Mouse (Mus musculus) stomach, embryonic 15.5 days (tissue): ENCODE data around the gene Ap4b1. TPM values are rescaled to one million over a fixed set of nuclear protein-coding genes. Genes with fewer than 3 reads are reported as not detected.
"Not testable (repeated sequence)": the region's sequence is repeated elsewhere in the genome, so short reads cannot be mapped to it uniquely, and the experiment has no call there.

Source experiments
- ATAC-seq: fragments of 200-750 bp; cut with Nextera tagmentation; 2 replicates; pipeline ENCODE4 v1.8.0; 2017; ENCODE audit warnings: low read depth, moderate number of reproducible peaks, moderate TSS enrichment; ENCODE audit not compliant: insufficient read depth, low FRiP score
- H3K27ac ChIP-seq: fragments of 300-500 bp; sonication (generic); 2 replicates; pipeline ENCODE4 v1.5.1; 2015; ENCODE audit warnings: mild to moderate bottlenecking, inconsistent platforms
- H3K27me3 ChIP-seq: fragments of 300-500 bp; sonication (generic); replicated peaks from 2 replicates; pipeline ENCODE4 v1.6.1; 2015; ENCODE audit warnings: inconsistent platforms
- H3K36me3 ChIP-seq: fragments of 300-500 bp; sonication (generic); 2 replicates; pipeline ENCODE4 v1.6.1; 2015; ENCODE audit warnings: inconsistent platforms
- H3K4me1 ChIP-seq: fragments of 300-500 bp; sonication (generic); 2 replicates; pipeline ENCODE4 v1.6.1; 2015; ENCODE audit warnings: inconsistent platforms
- H3K4me2 ChIP-seq: fragments of 300-500 bp; sonication (generic); 2 replicates; pipeline ENCODE4 v1.6.1; 2015; ENCODE audit warnings: mild to moderate bottlenecking, inconsistent platforms
- H3K4me3 ChIP-seq: fragments of 300-500 bp; sonication (generic); replicated peaks from 2 replicates; pipeline ENCODE4 v1.5.1; 2015; ENCODE audit warnings: inconsistent platforms
- H3K9ac ChIP-seq: fragments of 300-500 bp; sonication (generic); 2 replicates; pipeline ENCODE4 v1.6.1; 2015; ENCODE audit warnings: inconsistent platforms
- H3K9me3 ChIP-seq: fragments of 300-500 bp; sonication (generic); 2 replicates; pipeline ENCODE4 v1.6.1; 2016; ENCODE audit warnings: inconsistent platforms
- WGBS: fragments of 180-500 bp; shearing (Covaris S2); methylation state at CpG from one replicate; pipeline ENCODE4 v1.1.7; 2015; 5-methylcytosine and 5-hydroxymethylcytosine counted together
- polyA plus RNA-seq: library from polyadenylated mRNA; unstranded; fragments of >200 nt; fragmentation: Nextera tagmentation; extraction: Ambion mirVana; gene quantifications from 2 replicates; pipeline ENCODE4 v1.2.1, GENCODE M21; 2015

Ap4b1 gene
- polyA plus RNA-seq, 1 experiment from 2014 or later: 19.5 TPM

DNA sequence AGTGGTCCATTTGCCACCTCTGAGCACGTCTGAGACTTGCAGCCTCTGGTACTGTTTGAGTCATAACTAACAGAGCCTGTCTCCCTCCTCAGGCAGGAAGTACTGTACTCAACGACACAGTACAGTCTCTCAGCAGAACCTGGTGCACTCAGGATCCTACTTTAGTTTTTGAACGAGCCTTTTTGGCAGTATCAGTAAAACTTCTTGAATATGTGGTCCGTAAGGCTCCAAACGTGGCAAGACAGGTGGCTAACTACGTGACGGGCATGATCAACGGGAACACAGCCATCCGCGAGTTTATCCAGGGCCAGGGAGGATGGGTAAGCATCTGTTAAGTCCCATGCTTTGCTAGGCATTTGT lies 26.6 kb downstream of the Ap4b1 start:
- no peak overlapping the region for H3K27ac ChIP-seq
- H3K36me3 ChIP-seq: no peaks in the 10 kb centered on the region
- H3K27me3 ChIP-seq: no peaks in the 10 kb centered on the region
- H3K9ac ChIP-seq: no peak overlapping the region
- H3K4me2 ChIP-seq: no peak overlapping the region
- H3K4me3 ChIP-seq: no peak overlapping the region
- H3K9me3 ChIP-seq: no peaks in the 10 kb centered on the region
- ATAC-seq: no peak
- H3K4me1 ChIP-seq: no peaks in the 10 kb centered on the region
- WGBS: 77% methylated on average over 10 of the region's 10 CpGs

DNA sequence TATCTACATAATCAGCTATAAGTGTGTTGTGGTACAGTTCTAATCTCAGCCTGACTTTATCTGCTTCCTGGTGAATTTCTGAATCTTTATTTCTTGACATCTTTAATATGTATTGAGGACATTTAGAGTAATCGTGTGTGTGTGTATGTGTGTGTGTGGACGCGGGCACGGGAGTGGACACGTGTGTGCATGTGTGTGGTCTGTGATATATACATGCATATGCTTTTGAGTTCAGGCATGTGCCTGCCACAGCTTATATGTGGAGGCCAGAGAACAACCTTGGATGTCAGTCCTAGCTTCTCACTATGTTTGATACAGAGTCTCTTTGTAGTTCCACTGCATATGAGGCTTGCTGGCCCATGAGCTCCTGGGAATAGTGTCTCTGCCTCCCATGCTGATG lies 27.1 kb downstream of the Ap4b1 start:
- ATAC-seq: no peak

DNA sequence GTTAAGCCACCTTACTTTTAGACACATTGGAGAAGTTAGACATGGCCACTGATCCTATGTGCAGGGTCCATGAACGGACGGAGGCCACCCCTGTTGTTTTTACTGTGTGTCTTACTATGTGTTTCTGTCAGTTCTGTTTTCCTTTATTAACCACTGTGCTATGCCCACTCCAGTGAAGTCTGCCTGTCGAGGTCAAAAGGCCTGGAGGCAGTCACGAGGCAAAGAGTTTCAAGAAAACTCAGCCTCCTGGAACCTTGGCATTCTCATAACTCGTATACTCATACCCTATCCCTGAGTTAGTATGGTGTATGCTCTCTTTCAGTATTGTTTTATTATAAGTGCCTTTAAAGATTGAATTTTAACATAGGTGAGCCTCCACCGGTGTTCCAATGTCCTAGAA lies 30.4 kb downstream of the Ap4b1 start:
- WGBS: 92% methylated on average over 6 of the region's 6 CpGs
- no peak overlapping the region for H3K4me3 ChIP-seq
- no peak for ATAC-seq
- no peak overlapping the region for H3K27ac ChIP-seq
- H3K4me2 ChIP-seq: no peak overlapping the region
- no peaks in the 10 kb centered on the region for H3K9me3 ChIP-seq
- H3K27me3 ChIP-seq: no peaks in the 10 kb centered on the region
- no peaks in the 10 kb centered on the region for H3K4me1 ChIP-seq
- H3K9ac ChIP-seq: no peak overlapping the region
- no peaks in the 10 kb centered on the region for H3K36me3 ChIP-seq

More for the DNA sequence above, 27.1 kb downstream of the Ap4b1 start:
- H3K27me3 ChIP-seq: no peaks in the 10 kb centered on the region
- no peak overlapping the region for H3K9ac ChIP-seq
- H3K4me1 ChIP-seq: no peaks in the 10 kb centered on the region
- no peak overlapping the region for H3K27ac ChIP-seq
- no peaks in the 10 kb centered on the region for H3K36me3 ChIP-seq
- WGBS: 95% methylated on average over 5 of the region's 5 CpGs
- no peak overlapping the region for H3K4me3 ChIP-seq
- no peak overlapping the region for H3K4me2 ChIP-seq
- H3K9me3 ChIP-seq: no peaks in the 10 kb centered on the region

DNA sequence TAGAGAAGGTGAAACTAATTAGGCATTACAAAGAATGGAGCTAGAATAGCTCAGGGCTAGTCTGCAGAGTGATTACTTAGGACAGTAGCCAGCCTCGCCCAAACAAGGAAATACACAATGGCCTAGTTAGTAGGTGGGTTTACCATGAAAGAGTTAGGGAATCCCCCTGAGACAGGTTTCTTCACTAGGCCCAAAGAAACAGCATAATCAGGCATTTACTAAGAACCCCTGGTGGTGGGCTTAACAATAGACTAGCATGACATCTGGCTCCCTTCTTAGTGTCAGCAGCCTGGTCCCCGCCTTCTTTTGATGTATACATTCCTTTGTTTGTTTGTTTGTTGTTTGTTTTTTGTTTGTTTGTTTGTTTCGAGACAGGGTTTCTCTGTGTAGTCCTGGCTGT lies 30.9 kb downstream of the Ap4b1 start:
- H3K4me1 ChIP-seq, H3K36me3 ChIP-seq, ATAC-seq, H3K4me3 ChIP-seq, H3K4me2 ChIP-seq, H3K9ac ChIP-seq, H3K27ac ChIP-seq, H3K27me3 ChIP-seq, H3K9me3 ChIP-seq: not testable (repeated sequence)
- 83% methylated on average over 3 of the region's 3 CpGs for WGBS

DNA sequence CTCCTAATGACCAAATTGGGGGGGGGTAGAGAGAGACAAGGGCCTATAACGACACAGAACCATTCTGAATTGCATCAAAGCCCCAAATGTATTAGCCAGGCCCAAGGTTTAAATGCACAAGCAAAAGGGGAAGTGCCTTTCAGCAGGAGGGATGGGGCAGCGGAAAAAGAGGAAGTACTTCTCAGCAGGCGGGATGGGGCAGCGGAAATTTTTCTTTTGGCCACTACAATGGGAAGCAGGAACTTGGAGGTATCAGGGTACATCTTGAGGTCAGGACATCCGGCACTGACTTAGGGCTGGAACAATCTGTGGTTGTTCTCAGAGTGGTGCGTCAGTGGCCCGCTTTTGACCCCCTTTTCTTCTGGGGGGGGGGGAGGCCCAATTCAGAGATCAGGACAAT lies 31.6 kb downstream of the Ap4b1 start:
- not testable (repeated sequence) for H3K27me3 ChIP-seq, ATAC-seq, H3K36me3 ChIP-seq, H3K27ac ChIP-seq, H3K4me1 ChIP-seq, H3K4me3 ChIP-seq, H3K9ac ChIP-seq, H3K4me2 ChIP-seq, H3K9me3 ChIP-seq
- 86% methylated on average over 7 of the region's 7 CpGs for WGBS

DNA sequence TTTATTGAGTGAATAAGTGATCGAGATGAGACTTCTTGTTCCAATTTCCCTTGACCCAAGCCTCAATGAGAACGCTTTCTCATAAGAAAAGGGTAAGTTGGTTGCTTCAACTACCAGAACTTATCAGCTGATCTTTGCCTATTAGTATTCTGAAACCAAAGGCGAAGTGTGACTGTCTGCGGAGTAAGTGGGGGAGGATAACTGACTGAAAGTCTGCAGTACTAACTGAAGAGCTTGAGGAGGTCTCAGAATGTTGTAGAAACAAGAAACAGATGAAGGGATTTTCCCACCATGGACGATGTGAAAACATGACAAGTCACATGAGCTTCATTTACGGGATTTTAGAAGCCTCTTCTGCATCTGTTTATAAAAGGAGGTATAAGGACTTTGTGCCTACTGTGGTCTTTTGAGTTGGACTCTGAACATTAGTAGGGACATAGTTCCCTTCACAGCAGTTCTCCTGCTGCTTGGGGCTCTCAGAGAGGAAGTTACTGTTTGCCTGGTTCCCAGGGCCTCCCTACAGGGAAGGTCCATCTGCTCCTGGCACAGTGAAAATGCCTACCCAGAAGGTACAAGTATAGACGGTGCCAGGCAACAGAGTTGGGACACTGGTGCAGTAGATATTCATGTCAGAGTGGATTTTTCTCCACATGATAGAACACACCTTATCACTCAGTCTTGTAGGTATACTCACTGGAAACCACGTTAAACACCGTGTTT lies 41.5 kb downstream of the Ap4b1 start:
- no peak for ATAC-seq
- WGBS: 69% methylated on average over 9 of the region's 9 CpGs
- H3K4me3 ChIP-seq: no peak overlapping the region

DNA sequence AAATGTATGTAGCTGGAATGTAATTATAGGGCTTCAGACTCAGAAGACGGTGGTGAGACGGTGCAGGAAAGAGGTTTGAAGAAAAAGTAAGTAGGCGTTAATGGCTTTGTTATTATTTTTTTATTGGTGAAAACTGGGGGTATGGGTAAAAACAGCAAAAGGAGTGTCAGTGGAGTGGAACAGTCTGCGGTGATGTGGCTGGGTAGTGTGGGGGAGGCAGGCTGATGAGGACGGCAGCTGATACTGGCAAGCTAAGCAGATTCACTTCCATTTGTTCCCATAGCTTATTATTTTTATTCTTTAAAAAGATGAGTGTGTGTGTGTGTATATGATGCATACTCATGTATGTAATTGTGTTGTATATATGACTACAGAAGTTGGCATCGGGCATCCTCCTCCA lies 42.2 kb downstream of the Ap4b1 start:
- Histone ChIP-seq H3K4me3 (no peak overlapping the region), H3K9me3 (no peaks in the 10 kb centered on the region), H3K27ac (no peak overlapping the region), H3K4me1 (no peaks in the 10 kb centered on the region), H3K9ac (no peak overlapping the region), H3K27me3 (no peaks in the 10 kb centered on the region), H3K36me3 (no peaks in the 10 kb centered on the region), H3K4me2 (no peak overlapping the region)
- WGBS: 89% methylated on average over 6 of the region's 6 CpGs
- ATAC-seq: no peak

More for the DNA sequence above, 41.5 kb downstream of the Ap4b1 start:
- Histone ChIP-seq H3K36me3 (no peaks in the 10 kb centered on the region), H3K9ac (no peak overlapping the region), H3K4me1 (no peaks in the 10 kb centered on the region), H3K27ac (no peak overlapping the region), H3K9me3 (no peaks in the 10 kb centered on the region), H3K4me2 (no peak overlapping the region), H3K27me3 (no peaks in the 10 kb centered on the region)

DNA sequence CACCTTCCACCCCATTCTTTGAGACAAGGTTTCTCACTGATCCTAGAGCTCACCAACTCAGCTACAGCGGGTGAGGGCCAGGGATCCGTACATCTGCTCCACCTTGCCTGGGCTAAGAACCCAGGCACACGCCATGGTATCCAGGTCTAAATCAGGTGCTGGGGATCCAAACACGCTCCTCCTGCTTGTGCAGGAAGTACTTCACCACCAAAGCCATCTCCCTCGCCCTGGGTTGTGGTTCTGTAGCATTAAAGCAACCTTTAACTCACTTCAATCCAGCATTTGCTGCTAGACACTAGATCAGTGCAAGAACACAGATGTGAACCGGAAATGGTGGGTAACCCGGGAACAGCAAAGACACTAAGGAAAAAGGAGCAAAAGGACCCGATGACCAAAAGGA lies 42.6 kb downstream of the Ap4b1 start:
- no peaks in the 10 kb centered on the region for H3K27me3 ChIP-seq
- WGBS: 83% methylated on average over 8 of the region's 8 CpGs
- H3K27ac ChIP-seq: no peak overlapping the region
- H3K4me3 ChIP-seq: no peak overlapping the region
- no peak for ATAC-seq
- H3K36me3 ChIP-seq: no peaks in the 10 kb centered on the region
- no peak overlapping the region for H3K4me2 ChIP-seq
- H3K9ac ChIP-seq: no peak overlapping the region
- H3K4me1 ChIP-seq: no peaks in the 10 kb centered on the region
- H3K9me3 ChIP-seq: no peaks in the 10 kb centered on the region

DNA sequence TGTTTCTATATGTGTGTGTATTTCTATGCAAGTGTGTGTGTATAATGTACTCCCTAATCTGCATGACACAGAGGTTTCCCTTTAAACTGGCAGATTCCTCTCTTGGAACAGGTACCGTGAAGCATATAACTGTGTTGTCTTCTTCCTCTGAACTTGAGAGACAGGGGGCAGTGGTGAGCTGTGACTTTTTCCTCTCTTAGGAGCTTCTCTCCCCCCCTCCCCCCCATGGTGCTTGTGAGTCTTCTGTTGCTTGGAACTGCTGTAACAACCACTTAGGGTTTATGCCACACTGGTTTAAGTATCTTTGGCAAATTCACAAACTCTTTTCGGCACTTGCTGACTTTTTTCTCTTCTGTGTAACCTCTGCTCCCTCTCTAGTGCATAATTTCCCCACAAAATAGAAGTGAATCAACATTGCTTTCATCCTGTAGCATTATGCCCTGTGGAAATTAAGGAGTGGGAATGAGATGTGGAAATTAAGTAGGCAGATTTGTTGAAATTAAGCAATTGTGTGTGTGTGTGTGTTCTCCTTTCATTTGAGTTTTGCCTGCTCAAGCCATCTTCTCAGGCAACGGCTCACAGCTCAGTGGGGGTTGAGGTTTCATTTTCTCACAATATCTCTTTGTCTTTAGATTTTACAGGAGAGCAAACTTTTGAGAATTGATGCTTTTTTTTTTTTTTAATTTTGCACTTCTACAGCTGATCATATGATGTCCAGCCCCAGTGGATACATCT lies 43.4 kb downstream of the Ap4b1 start:
- H3K4me2 ChIP-seq: no peak overlapping the region
- no peak for ATAC-seq
- H3K9ac ChIP-seq: no peak overlapping the region
- H3K4me1 ChIP-seq: no peaks in the 10 kb centered on the region
- no peak overlapping the region for H3K4me3 ChIP-seq
- no peaks in the 10 kb centered on the region for H3K36me3 ChIP-seq
- WGBS: 72% methylated on average over 3 of the region's 3 CpGs
- H3K9me3 ChIP-seq: no peaks in the 10 kb centered on the region
- no peaks in the 10 kb centered on the region for H3K27me3 ChIP-seq
- H3K27ac ChIP-seq: no peak overlapping the region

DNA sequence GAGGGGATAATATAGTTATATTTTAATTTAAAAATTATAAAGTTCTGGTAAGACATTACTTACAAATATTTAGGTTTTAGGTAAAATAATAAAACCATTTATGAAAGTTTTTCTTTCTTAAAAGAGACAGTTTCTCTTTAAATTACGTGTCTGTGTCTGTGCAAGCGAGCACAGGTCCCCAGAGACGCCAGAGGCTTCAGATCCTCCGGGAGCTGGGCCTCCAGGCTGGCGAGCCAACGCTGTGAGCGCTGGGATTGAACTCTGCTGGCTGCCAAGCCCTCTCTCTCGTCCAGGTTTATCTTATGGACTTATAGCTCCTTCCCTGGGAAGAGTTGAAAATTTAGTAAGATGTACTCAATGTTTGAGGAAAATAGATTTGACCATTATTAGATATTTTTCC lies 44.5 kb downstream of the Ap4b1 start:
- no peaks in the 10 kb centered on the region for H3K27me3 ChIP-seq
- H3K4me2 ChIP-seq: no peak overlapping the region
- H3K9me3 ChIP-seq: no peaks in the 10 kb centered on the region
- no peak overlapping the region for H3K4me3 ChIP-seq
- H3K9ac ChIP-seq: no peak overlapping the region
- WGBS: 65% methylated on average over 8 of the region's 8 CpGs
- no peak for ATAC-seq
- H3K36me3 ChIP-seq: no peaks in the 10 kb centered on the region
- no peak overlapping the region for H3K27ac ChIP-seq
- H3K4me1 ChIP-seq: no peaks in the 10 kb centered on the region

DNA sequence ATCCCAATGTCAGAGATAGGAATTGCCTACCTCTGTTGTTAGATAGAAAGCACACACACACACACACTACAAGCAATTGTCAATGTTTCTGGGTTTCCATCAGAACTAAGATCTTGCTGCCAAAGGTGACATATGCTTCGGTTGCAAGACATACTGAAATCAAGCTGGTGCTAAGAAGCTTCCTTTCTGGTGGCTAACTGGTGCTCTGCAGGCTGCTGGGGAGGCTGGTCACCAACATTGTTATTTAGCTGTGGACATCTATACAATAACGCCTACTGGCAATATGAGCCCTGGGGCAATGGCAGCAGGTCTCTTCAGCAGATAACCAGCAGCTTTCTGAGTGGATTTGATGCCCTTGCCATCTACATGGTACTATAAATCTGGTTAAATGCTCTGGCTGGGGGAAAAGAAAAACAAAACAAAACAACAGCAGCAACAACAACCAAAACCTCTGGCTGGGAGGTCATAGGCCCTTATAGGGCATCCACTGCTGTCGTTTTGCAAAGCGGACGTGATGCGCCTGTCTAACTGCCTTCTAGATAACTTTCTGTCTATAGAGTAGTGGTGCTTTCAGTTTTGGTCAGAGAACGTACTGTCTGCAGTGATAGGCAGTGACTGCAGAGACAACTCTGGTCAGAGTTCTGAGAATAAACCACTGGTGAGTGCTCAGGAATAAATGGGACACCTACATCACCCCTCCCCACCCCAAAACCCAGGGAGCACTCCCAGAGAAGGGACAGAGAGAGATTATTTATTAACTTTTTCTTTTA lies 47.9 kb downstream of the Ap4b1 start:
- H3K9me3 ChIP-seq: no peaks in the 10 kb centered on the region
- H3K36me3 ChIP-seq: no peaks in the 10 kb centered on the region
- H3K27ac ChIP-seq: no peak overlapping the region
- no peak overlapping the region for H3K9ac ChIP-seq
- no peak overlapping the region for H3K4me3 ChIP-seq
- no peaks in the 10 kb centered on the region for H3K4me1 ChIP-seq
- H3K4me2 ChIP-seq: no peak overlapping the region
- no peak for ATAC-seq
- WGBS: 85% methylated on average over 7 of the region's 7 CpGs
- H3K27me3 ChIP-seq: no peaks in the 10 kb centered on the region

DNA sequence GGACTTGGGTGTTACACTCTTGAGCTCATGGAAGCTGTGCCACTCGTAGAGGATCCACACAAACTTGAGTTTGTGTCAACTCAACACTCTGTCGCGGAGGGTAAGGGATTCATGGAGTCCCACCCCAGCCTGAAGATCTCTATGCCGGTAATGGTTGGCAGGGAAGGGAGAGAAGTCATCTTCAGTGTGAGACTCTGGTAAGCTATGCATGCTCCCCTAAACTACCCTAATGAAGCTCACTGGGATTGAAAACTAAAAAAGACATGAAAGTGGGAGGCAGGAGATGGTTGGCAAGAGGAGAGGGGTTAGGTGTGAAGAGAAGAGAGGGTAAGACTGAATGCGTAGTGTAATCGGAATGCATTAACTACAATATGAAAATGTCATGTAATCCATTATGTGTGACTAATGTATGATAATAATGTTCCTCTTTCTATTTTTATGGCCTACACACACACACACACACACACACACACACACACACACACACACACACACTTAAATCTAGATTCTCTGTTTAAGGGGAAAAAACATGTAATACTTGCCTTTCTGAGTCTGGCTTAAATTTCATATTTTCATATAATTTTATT lies 48.8 kb downstream of the Ap4b1 start:
- H3K27me3 ChIP-seq: no peaks in the 10 kb centered on the region
- 91% methylated on average over 6 of the region's 6 CpGs for WGBS
- H3K9me3 ChIP-seq: no peaks in the 10 kb centered on the region
- H3K27ac ChIP-seq: no peak overlapping the region
- no peaks in the 10 kb centered on the region for H3K4me1 ChIP-seq
- no peak overlapping the region for H3K4me3 ChIP-seq
- no peak overlapping the region for H3K9ac ChIP-seq
- H3K4me2 ChIP-seq: no peak overlapping the region
- H3K36me3 ChIP-seq: no peaks in the 10 kb centered on the region
- no peak for ATAC-seq
